Mouse (Mus musculus): ENCODE data around the gene Frmpd2. TPM values are rescaled to one million over a fixed set of nuclear protein-coding genes. Genes with fewer than 3 reads are reported as not detected.

The Frmpd2 gene
- polyA plus RNA-seq, 1 experiment, result not detected

GRCm38 (mm10) chr14:33526621-33527020 lies 55.1 kb downstream of the Frmpd2 start:
- H3K27ac ChIP-seq (ENCODE audit: insufficient read depth, low read depth, low read length), result no peak overlapping the region
- H3K4me1 ChIP-seq (ENCODE audit: control insufficient read depth, insufficient read depth, insufficient read length, low read length), result no peaks in the 10 kb centered on the region
- H3K27me3 ChIP-seq (ENCODE audit: control insufficient read depth, insufficient read depth, low read length), result no peaks in the 10 kb centered on the region
- TF ChIP-seq POLR2A (IDR thresholded peaks at IDR 0.05; ENCODE audit: low read depth, low read length) (no peak), CTCF (IDR thresholded peaks at IDR 0.05; ENCODE audit: extremely low read depth, insufficient read length, insufficient replicate concordance, low read depth, low read length) (no peak)
- no peak overlapping the region for H3K4me3 ChIP-seq (ENCODE audit: low read depth, low read length)
- no peaks in the 10 kb centered on the region for H3K36me3 ChIP-seq (ENCODE audit: control insufficient read depth, insufficient read depth, low read length)
- 44% methylated on average over 2 of the region's 2 CpGs for WGBS

GRCm38 (mm10) chr14:33527938-33528337 lies 56.4 kb downstream of the Frmpd2 start:
- no peak for TF ChIP-seq POLR2A (IDR thresholded peaks at IDR 0.05; ENCODE audit: low read depth, low read length)
- TF ChIP-seq CTCF (IDR thresholded peaks at IDR 0.05; ENCODE audit: extremely low read depth, insufficient read length, insufficient replicate concordance, low read depth, low read length), result no peak
- H3K27ac ChIP-seq (ENCODE audit: insufficient read depth, low read depth, low read length), result no peak overlapping the region
- H3K4me1 ChIP-seq (ENCODE audit: control insufficient read depth, insufficient read depth, insufficient read length, low read length), result no peaks in the 10 kb centered on the region
- H3K4me3 ChIP-seq (ENCODE audit: low read depth, low read length), result no peak overlapping the region
- no peaks in the 10 kb centered on the region for H3K36me3 ChIP-seq (ENCODE audit: control insufficient read depth, insufficient read depth, low read length)
- H3K27me3 ChIP-seq (ENCODE audit: control insufficient read depth, insufficient read depth, low read length), result no peaks in the 10 kb centered on the region
- 46% methylated on average over 3 of the region's 3 CpGs for WGBS

- Histone ChIP-seq H3K4me1 (ENCODE audit: control insufficient read depth, insufficient read depth, insufficient read length, low read length) (no peaks in the 10 kb centered on the region), H3K36me3 (ENCODE audit: control insufficient read depth, insufficient read depth, low read length) (no peaks in the 10 kb centered on the region), H3K4me3 (ENCODE audit: low read depth, low read length) (no peak overlapping the region), H3K27ac (ENCODE audit: insufficient read depth, low read depth, low read length) (no peak overlapping the region), H3K27me3 (ENCODE audit: control insufficient read depth, insufficient read depth, low read length) (no peaks in the 10 kb centered on the region)
- 72% methylated on average over 8 of the region's 8 CpGs for WGBS
- TF ChIP-seq CTCF (IDR thresholded peaks at IDR 0.05; ENCODE audit: extremely low read depth, insufficient read length, insufficient replicate concordance, low read depth, low read length) (no peak), POLR2A (IDR thresholded peaks at IDR 0.05; ENCODE audit: low read depth, low read length) (no peak)
These were observed 59.9 kb downstream of the Frmpd2 start for GRCm38 (mm10) chr14:33531331-33531912.

- WGBS, result 84% methylated on average over 5 of the region's 5 CpGs
- no peak overlapping the region for H3K27ac ChIP-seq (ENCODE audit: insufficient read depth, low read depth, low read length)
These were observed 61.3 kb downstream of the Frmpd2 start for GRCm38 (mm10) chr14:33532792-33533191.

GRCm38 (mm10) chr14:33533516-33533915 lies 62.0 kb downstream of the Frmpd2 start:
- Histone ChIP-seq H3K4me3 (ENCODE audit: low read depth, low read length) (no peak overlapping the region), H3K4me1 (ENCODE audit: control insufficient read depth, insufficient read depth, insufficient read length, low read length) (no peaks in the 10 kb centered on the region), H3K36me3 (ENCODE audit: control insufficient read depth, insufficient read depth, low read length) (no peaks in the 10 kb centered on the region), H3K27me3 (ENCODE audit: control insufficient read depth, insufficient read depth, low read length) (no peaks in the 10 kb centered on the region), H3K27ac (ENCODE audit: insufficient read depth, low read depth, low read length) (no peak overlapping the region)
- WGBS, result 41% methylated on average over 1 of the region's 1 CpGs
- TF ChIP-seq POLR2A (IDR thresholded peaks at IDR 0.05; ENCODE audit: low read depth, low read length), result no peak
- no peak for TF ChIP-seq CTCF (IDR thresholded peaks at IDR 0.05; ENCODE audit: extremely low read depth, insufficient read length, insufficient replicate concordance, low read depth, low read length)

More at GRCm38 (mm10) chr14:33532792-33533191, 61.3 kb downstream of the Frmpd2 start:
- no peaks in the 10 kb centered on the region for H3K36me3 ChIP-seq (ENCODE audit: control insufficient read depth, insufficient read depth, low read length)
- H3K4me3 ChIP-seq (ENCODE audit: low read depth, low read length), result no peak overlapping the region
- no peaks in the 10 kb centered on the region for H3K4me1 ChIP-seq (ENCODE audit: control insufficient read depth, insufficient read depth, insufficient read length, low read length)
- no peak for TF ChIP-seq CTCF (IDR thresholded peaks at IDR 0.05; ENCODE audit: extremely low read depth, insufficient read length, insufficient replicate concordance, low read depth, low read length)
- no peak for TF ChIP-seq POLR2A (IDR thresholded peaks at IDR 0.05; ENCODE audit: low read depth, low read length)
- H3K27me3 ChIP-seq (ENCODE audit: control insufficient read depth, insufficient read depth, low read length), result no peaks in the 10 kb centered on the region

- TF ChIP-seq POLR2A (IDR thresholded peaks at IDR 0.05; ENCODE audit: low read depth, low read length), result no peak
- no peak for TF ChIP-seq CTCF (IDR thresholded peaks at IDR 0.05; ENCODE audit: extremely low read depth, insufficient read length, insufficient replicate concordance, low read depth, low read length)
- H3K4me3 ChIP-seq (ENCODE audit: low read depth, low read length), result no peak overlapping the region
- H3K4me1 ChIP-seq (ENCODE audit: control insufficient read depth, insufficient read depth, insufficient read length, low read length), result no peaks in the 10 kb centered on the region
- H3K36me3 ChIP-seq (ENCODE audit: control insufficient read depth, insufficient read depth, low read length), result no peaks in the 10 kb centered on the region
- no peak overlapping the region for H3K27ac ChIP-seq (ENCODE audit: insufficient read depth, low read depth, low read length)
- no peaks in the 10 kb centered on the region for H3K27me3 ChIP-seq (ENCODE audit: control insufficient read depth, insufficient read depth, low read length)
- WGBS, result 80% methylated on average over 6 of the region's 6 CpGs
These were observed 63.8 kb downstream of the Frmpd2 start for GRCm38 (mm10) chr14:33535317-33535716.

GRCm38 (mm10) chr14:33539559-33540167 lies 68.2 kb downstream of the Frmpd2 start:
- H3K4me3 ChIP-seq (ENCODE audit: low read depth, low read length), result no peak overlapping the region
- no peak for TF ChIP-seq CTCF (IDR thresholded peaks at IDR 0.05; ENCODE audit: extremely low read depth, insufficient read length, insufficient replicate concordance, low read depth, low read length)
- no peak for TF ChIP-seq POLR2A (IDR thresholded peaks at IDR 0.05; ENCODE audit: low read depth, low read length)
- H3K36me3 ChIP-seq (ENCODE audit: control insufficient read depth, insufficient read depth, low read length), result no peaks in the 10 kb centered on the region
- no peaks in the 10 kb centered on the region for H3K4me1 ChIP-seq (ENCODE audit: control insufficient read depth, insufficient read depth, insufficient read length, low read length)
- WGBS, result 81% methylated on average over 7 of the region's 7 CpGs
- no peaks in the 10 kb centered on the region for H3K27me3 ChIP-seq (ENCODE audit: control insufficient read depth, insufficient read depth, low read length)
- no peak overlapping the region for H3K27ac ChIP-seq (ENCODE audit: insufficient read depth, low read depth, low read length)
